Mouse (Mus musculus) brown adipose tissue, adult 24 weeks (tissue): Measurements from ENCODE around the gene Scgb3a1. TPM values are rescaled to one million over a fixed set of nuclear protein-coding genes. Genes with fewer than 3 reads are reported as not detected.

Source experiments
- polyA plus RNA-seq: library from polyadenylated mRNA; stranded (reverse); fragments of >200 nt; gene quantifications from 2 replicates; pipeline ENCODE4 v1.2.4, GENCODE M21; 2012; ENCODE audit not compliant: missing spikeins, insufficient read depth, insufficient read length

Scgb3a1 gene
- polyA plus RNA-seq, 1 experiment: not detected

Other genes with a start within 250 kb of the Scgb3a1 start
- not detected in 2 replicates for gene Olfr1389, start 240.5 kb upstream of the Scgb3a1 start, polyA plus RNA-seq
- gene Olfr1388, start 227.0 kb upstream of the Scgb3a1 start, polyA plus RNA-seq: not detected in 2 replicates
- gene Olfr1387, start 208.3 kb upstream of the Scgb3a1 start, polyA plus RNA-seq: not detected in 2 replicates
- not detected in 2 replicates for gene Olfr1386, start 198.6 kb upstream of the Scgb3a1 start, polyA plus RNA-seq
- not detected in 2 replicates for gene Olfr1385, start 174.5 kb upstream of the Scgb3a1 start, polyA plus RNA-seq
- gene Olfr1384, start 156.9 kb upstream of the Scgb3a1 start, polyA plus RNA-seq: not detected in 2 replicates
- gene Olfr1383, start 144.0 kb upstream of the Scgb3a1 start, polyA plus RNA-seq: not detected in 2 replicates
- gene Olfr1382, start 135.4 kb upstream of the Scgb3a1 start, polyA plus RNA-seq: not detected in 2 replicates
- not detected in 2 replicates for gene Olfr1381, start 120.2 kb upstream of the Scgb3a1 start, polyA plus RNA-seq
- not detected in 2 replicates for gene Olfr1380, start 106.7 kb upstream of the Scgb3a1 start, polyA plus RNA-seq
- gene Flt4, start 54.3 kb upstream of the Scgb3a1 start, polyA plus RNA-seq: 2.1 and 2.7 TPM in 2 replicates
- 9.9 and 10.8 TPM in 2 replicates for gene Cnot6, start 49.1 kb downstream of the Scgb3a1 start, polyA plus RNA-seq
- gene Gfpt2, start 130.6 kb downstream of the Scgb3a1 start, polyA plus RNA-seq: 6.9 and 14.4 TPM in 2 replicates
- 37.6 and 42.6 TPM in 2 replicates for gene Mapk9, start 183.1 kb downstream of the Scgb3a1 start, polyA plus RNA-seq
- gene Rasgef1c, start 238.2 kb downstream of the Scgb3a1 start, polyA plus RNA-seq: 1.2 TPM in 1 of 2 replicates, not detected in the other